Mouse (Mus musculus): ENCODE measurements around the gene Lgals3bp. TPM values are rescaled to one million over a fixed set of nuclear protein-coding genes. Genes with fewer than 3 reads are reported as not detected.

Gene Lgals3bp
- polyA plus RNA-seq, 1 experiment from 2014 or later, result 27.5 TPM

GRCm38 (mm10) chr11:118426765-118427164 lies 24.9 kb upstream of the Lgals3bp start:
- Histone ChIP-seq H3K27ac (ENCODE audit: low read length) (no peak overlapping the region), H3K9me3 (replicated peaks; ENCODE audit: control insufficient read depth, low read length) (no peaks in the 10 kb centered on the region), H3K27me3 (ENCODE audit: control insufficient read depth, insufficient read depth, low read length) (peaks cover 4% of the 10 kb centered on the region; the same call in 1 of the 2 replicates), H3K36me3 (ENCODE audit: control insufficient read depth, insufficient read depth) (no peaks in the 10 kb centered on the region), H3K9ac (ENCODE audit: low read length) (no peak overlapping the region), H3K4me3 (ENCODE audit: low read length) (no peak overlapping the region), H3K4me2 (ENCODE audit: low read depth, low read length) (no peak overlapping the region), H3K4me1 (ENCODE audit: control insufficient read depth, insufficient read depth, low read length) (peaks cover 38% of the 10 kb centered on the region)
- ATAC-seq (replicated peaks; ENCODE audit: extremely low read depth, insufficient read depth, low FRiP score), result no peak
- 53% methylated on average over 5 of the region's 5 CpGs for WGBS

GRCm38 (mm10) chr11:118424621-118425335 lies 22.9 kb upstream of the Lgals3bp start:
- Histone ChIP-seq H3K4me1 (ENCODE audit: control insufficient read depth, insufficient read depth, low read length) (peaks cover 33% of the 10 kb centered on the region), H3K9me3 (replicated peaks; ENCODE audit: control insufficient read depth, low read length) (no peaks in the 10 kb centered on the region), H3K36me3 (ENCODE audit: control insufficient read depth, insufficient read depth) (no peaks in the 10 kb centered on the region), H3K4me2 (ENCODE audit: low read depth, low read length) (no peak overlapping the region), H3K9ac (ENCODE audit: low read length) (no peak overlapping the region), H3K27ac (ENCODE audit: low read length) (peak overlapping the region; percentile 9; the same call in 1 of the 2 replicates), H3K27me3 (ENCODE audit: control insufficient read depth, insufficient read depth, low read length) (peaks cover 4% of the 10 kb centered on the region; the same call in 1 of the 2 replicates), H3K4me3 (ENCODE audit: low read length) (no peak overlapping the region)
- no peak for ATAC-seq (replicated peaks; ENCODE audit: extremely low read depth, insufficient read depth, low FRiP score)
- WGBS, result 44% methylated on average over 13 of the region's 13 CpGs

GRCm38 (mm10) chr11:118423266-118423971 lies 21.5 kb upstream of the Lgals3bp start:
- Histone ChIP-seq H3K4me3 (ENCODE audit: low read length) (peak overlapping the region; percentile 42), H3K36me3 (ENCODE audit: control insufficient read depth, insufficient read depth) (no peaks in the 10 kb centered on the region), H3K9ac (ENCODE audit: low read length) (peak overlapping the region; percentile 74), H3K27me3 (ENCODE audit: control insufficient read depth, insufficient read depth, low read length) (peaks cover 4% of the 10 kb centered on the region; the same call in 1 of the 2 replicates), H3K9me3 (replicated peaks; ENCODE audit: control insufficient read depth, low read length) (no peaks in the 10 kb centered on the region), H3K27ac (ENCODE audit: low read length) (peak overlapping the region; percentile 84), H3K4me1 (ENCODE audit: control insufficient read depth, insufficient read depth, low read length) (peaks cover 31% of the 10 kb centered on the region), H3K4me2 (ENCODE audit: low read depth, low read length) (peak overlapping the region; percentile 73)
- WGBS, result 4% methylated on average over 18 of the region's 18 CpGs
- ATAC-seq (replicated peaks; ENCODE audit: extremely low read depth, insufficient read depth, low FRiP score), result peak; percentile 34

GRCm38 (mm10) chr11:118420261-118420660 lies 18.4 kb upstream of the Lgals3bp start:
- ATAC-seq (replicated peaks; ENCODE audit: extremely low read depth, insufficient read depth, low FRiP score), result no peak
- H3K9me3 ChIP-seq (replicated peaks; ENCODE audit: control insufficient read depth, low read length), result no peaks in the 10 kb centered on the region
- no peak overlapping the region for H3K9ac ChIP-seq (ENCODE audit: low read length)
- H3K4me3 ChIP-seq (ENCODE audit: low read length), result no peak overlapping the region
- H3K4me2 ChIP-seq (ENCODE audit: low read depth, low read length), result no peak overlapping the region
- H3K36me3 ChIP-seq (ENCODE audit: control insufficient read depth, insufficient read depth), result peaks cover 2% of the 10 kb centered on the region; the same call in 1 of the 2 replicates
- peaks cover 33% of the 10 kb centered on the region for H3K4me1 ChIP-seq (ENCODE audit: control insufficient read depth, insufficient read depth, low read length)
- WGBS, result 67% methylated on average over 7 of the region's 7 CpGs
- no peaks in the 10 kb centered on the region for H3K27me3 ChIP-seq (ENCODE audit: control insufficient read depth, insufficient read depth, low read length)
- H3K27ac ChIP-seq (ENCODE audit: low read length), result no peak overlapping the region

- WGBS, result under 1% methylated on average over 49 of the region's 50 CpGs
- Histone ChIP-seq H3K4me2 (ENCODE audit: low read depth, low read length) (peak within 1 kb of the TSS; percentile 83), H3K27ac (ENCODE audit: low read length) (peak within 1 kb of the TSS; percentile 75), H3K36me3 (ENCODE audit: control insufficient read depth, insufficient read depth) (peaks cover 7% of the 10 kb centered on the region; the same call in 1 of the 2 replicates), H3K9me3 (replicated peaks; ENCODE audit: control insufficient read depth, low read length) (no peaks in the 10 kb centered on the region), H3K27me3 (ENCODE audit: control insufficient read depth, insufficient read depth, low read length) (no peaks in the 10 kb centered on the region), H3K4me3 (ENCODE audit: low read length) (peak within 1 kb of the TSS; percentile 96), H3K4me1 (ENCODE audit: control insufficient read depth, insufficient read depth, low read length) (peaks cover 24% of the 10 kb centered on the region), H3K9ac (ENCODE audit: low read length) (peak within 1 kb of the TSS; percentile 99)
- ATAC-seq (replicated peaks; ENCODE audit: extremely low read depth, insufficient read depth, low FRiP score), result peak; percentile 95
Measured at GRCm38 (mm10) chr11:118418834-118419504, 17.1 kb upstream of the Lgals3bp start, which contains the start of gene Cant1. TSS of gene Cant1 (minus strand) at chr11:118419086.

- Histone ChIP-seq H3K4me1 (ENCODE audit: control insufficient read depth, insufficient read depth, low read length) (peaks cover 19% of the 10 kb centered on the region), H3K27me3 (ENCODE audit: control insufficient read depth, insufficient read depth, low read length) (no peaks in the 10 kb centered on the region), H3K36me3 (ENCODE audit: control insufficient read depth, insufficient read depth) (peaks cover 7% of the 10 kb centered on the region; the same call in 1 of the 2 replicates), H3K9me3 (replicated peaks; ENCODE audit: control insufficient read depth, low read length) (no peaks in the 10 kb centered on the region), H3K9ac (ENCODE audit: low read length) (peak overlapping the region; percentile 99), H3K4me3 (ENCODE audit: low read length) (peak overlapping the region; percentile 96), H3K4me2 (ENCODE audit: low read depth, low read length) (peak overlapping the region; percentile 81), H3K27ac (ENCODE audit: low read length) (peak overlapping the region; percentile 75)
- ATAC-seq (replicated peaks; ENCODE audit: extremely low read depth, insufficient read depth, low FRiP score), result no peak; the same call in 1 of the 2 replicates
- 3% methylated on average over 12 of the region's 12 CpGs for WGBS
Measured at GRCm38 (mm10) chr11:118418442-118418833, 16.5 kb upstream of the Lgals3bp start.

GRCm38 (mm10) chr11:118417496-118417895 lies 15.6 kb upstream of the Lgals3bp start:
- Histone ChIP-seq H3K4me2 (ENCODE audit: low read depth, low read length) (no peak overlapping the region), H3K4me1 (ENCODE audit: control insufficient read depth, insufficient read depth, low read length) (peaks cover 15% of the 10 kb centered on the region), H3K36me3 (ENCODE audit: control insufficient read depth, insufficient read depth) (peaks cover 7% of the 10 kb centered on the region; the same call in 1 of the 2 replicates), H3K27me3 (ENCODE audit: control insufficient read depth, insufficient read depth, low read length) (no peaks in the 10 kb centered on the region), H3K9ac (ENCODE audit: low read length) (peak overlapping the region; percentile 13; the same call in 1 of the 2 replicates), H3K27ac (ENCODE audit: low read length) (no peak overlapping the region), H3K9me3 (replicated peaks; ENCODE audit: control insufficient read depth, low read length) (no peaks in the 10 kb centered on the region), H3K4me3 (ENCODE audit: low read length) (no peak overlapping the region; the same call in 1 of the 2 replicates)
- WGBS, result 89% methylated on average over 9 of the region's 9 CpGs
- ATAC-seq (replicated peaks; ENCODE audit: extremely low read depth, insufficient read depth, low FRiP score), result no peak

GRCm38 (mm10) chr11:118416046-118416445 lies 14.2 kb upstream of the Lgals3bp start:
- Histone ChIP-seq H3K9ac (ENCODE audit: low read length) (no peak overlapping the region), H3K27me3 (ENCODE audit: control insufficient read depth, insufficient read depth, low read length) (no peaks in the 10 kb centered on the region), H3K27ac (ENCODE audit: low read length) (no peak overlapping the region), H3K4me2 (ENCODE audit: low read depth, low read length) (no peak overlapping the region), H3K36me3 (ENCODE audit: control insufficient read depth, insufficient read depth) (peaks cover 10% of the 10 kb centered on the region; the same call in 1 of the 2 replicates), H3K4me1 (ENCODE audit: control insufficient read depth, insufficient read depth, low read length) (peaks cover 15% of the 10 kb centered on the region), H3K9me3 (replicated peaks; ENCODE audit: control insufficient read depth, low read length) (no peaks in the 10 kb centered on the region), H3K4me3 (ENCODE audit: low read length) (no peak overlapping the region)
- ATAC-seq (replicated peaks; ENCODE audit: extremely low read depth, insufficient read depth, low FRiP score), result no peak
- 84% methylated on average over 7 of the region's 7 CpGs for WGBS

Measured in heart, embryonic 16.5 days (tissue).